Mouse (Mus musculus): ENCODE measurements around the gene Stpg4. TPM values are rescaled to one million over a fixed set of nuclear protein-coding genes. Genes with fewer than 3 reads are reported as not detected.

Gene Stpg4
- polyA plus RNA-seq, 1 experiment from 2014 or later = not detected

DNA sequence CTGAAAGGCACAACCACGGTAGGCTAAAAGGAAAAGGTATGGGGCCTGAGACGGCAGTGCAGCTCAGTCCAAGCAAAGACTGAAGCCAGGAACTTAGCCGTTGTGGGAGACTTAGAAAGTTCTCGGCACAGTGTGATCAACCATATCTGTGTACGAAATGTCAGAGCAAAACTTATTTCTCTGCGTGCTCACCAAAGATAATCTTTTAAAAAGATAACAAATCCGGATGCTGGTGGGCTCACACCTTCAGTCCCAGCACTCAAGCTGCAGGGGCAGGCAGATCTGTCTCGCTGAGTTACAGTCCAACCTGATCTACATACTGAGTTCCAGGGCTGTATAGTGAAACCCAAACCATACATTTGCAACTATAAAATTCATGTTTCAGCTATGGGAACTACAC lies 41.9 kb upstream of the Stpg4 start:
- no peaks in the 10 kb centered on the region for H3K36me3 ChIP-seq (ENCODE audit: control insufficient read depth, insufficient read depth, low read length)
- H3K27me3 ChIP-seq (ENCODE audit: control insufficient read depth, insufficient read depth, low read length) = no peaks in the 10 kb centered on the region
- H3K9me3 ChIP-seq (ENCODE audit: control insufficient read depth, low read length) = no peaks in the 10 kb centered on the region
- H3K27ac ChIP-seq (ENCODE audit: low read depth, low read length) = no peak overlapping the region
- ATAC-seq (ENCODE audit: low FRiP score, low TSS enrichment) = no peak
- peaks cover 13% of the 10 kb centered on the region for H3K4me1 ChIP-seq (ENCODE audit: control insufficient read depth, insufficient read depth, low read length)
- H3K4me2 ChIP-seq (replicated peaks; ENCODE audit: low read depth, low read length) = no peak overlapping the region
- WGBS = 83% methylated on average over 8 of the region's 8 CpGs
- no peak overlapping the region for H3K9ac ChIP-seq (ENCODE audit: low read depth, low read length)
- H3K4me3 ChIP-seq (ENCODE audit: low read length) = no peak overlapping the region

GRCm38 (mm10) chr17:87468616-87469015 lies 41.1 kb upstream of the Stpg4 start:
- no peak overlapping the region for H3K4me2 ChIP-seq (replicated peaks; ENCODE audit: low read depth, low read length)
- WGBS = 86% methylated on average over 5 of the region's 5 CpGs

DNA sequence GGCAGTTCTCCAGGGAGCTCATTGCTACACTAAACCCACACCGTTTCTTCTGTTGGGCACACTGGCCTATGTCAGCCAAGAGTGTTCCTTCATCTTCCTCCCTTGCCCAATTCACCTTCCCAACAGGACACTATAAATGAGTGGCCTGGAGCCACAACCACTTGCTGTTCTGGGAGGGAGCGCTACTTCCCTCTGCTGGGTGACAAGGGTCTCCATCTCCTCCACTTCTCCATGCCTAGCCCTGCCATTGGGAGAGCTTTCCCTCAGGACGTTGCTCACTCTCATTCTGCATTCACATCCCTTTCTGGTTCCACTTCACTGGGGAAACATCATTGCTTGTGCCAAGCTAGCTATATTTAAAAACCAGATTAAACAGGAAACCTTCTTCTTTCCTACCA lies 34.0 kb upstream of the Stpg4 start:
- Histone ChIP-seq H3K9ac (ENCODE audit: low read depth, low read length) (no peak overlapping the region), H3K4me3 (ENCODE audit: low read length) (no peak overlapping the region), H3K36me3 (ENCODE audit: control insufficient read depth, insufficient read depth, low read length) (no peaks in the 10 kb centered on the region), H3K4me2 (replicated peaks; ENCODE audit: low read depth, low read length) (no peak overlapping the region), H3K4me1 (ENCODE audit: control insufficient read depth, insufficient read depth, low read length) (peaks cover 35% of the 10 kb centered on the region), H3K9me3 (ENCODE audit: control insufficient read depth, low read length) (no peaks in the 10 kb centered on the region), H3K27me3 (ENCODE audit: control insufficient read depth, insufficient read depth, low read length) (no peaks in the 10 kb centered on the region), H3K27ac (ENCODE audit: low read depth, low read length) (no peak overlapping the region)
- 44% methylated on average over 3 of the region's 3 CpGs for WGBS
- no peak for ATAC-seq (ENCODE audit: low FRiP score, low TSS enrichment)

More at GRCm38 (mm10) chr17:87468616-87469015, 41.1 kb upstream of the Stpg4 start:
- no peak for ATAC-seq (ENCODE audit: low FRiP score, low TSS enrichment)
- H3K27ac ChIP-seq (ENCODE audit: low read depth, low read length) = no peak overlapping the region
- no peaks in the 10 kb centered on the region for H3K27me3 ChIP-seq (ENCODE audit: control insufficient read depth, insufficient read depth, low read length)
- H3K4me1 ChIP-seq (ENCODE audit: control insufficient read depth, insufficient read depth, low read length) = peaks cover 5% of the 10 kb centered on the region
- H3K9me3 ChIP-seq (ENCODE audit: control insufficient read depth, low read length) = no peaks in the 10 kb centered on the region
- no peaks in the 10 kb centered on the region for H3K36me3 ChIP-seq (ENCODE audit: control insufficient read depth, insufficient read depth, low read length)
- H3K9ac ChIP-seq (ENCODE audit: low read depth, low read length) = no peak overlapping the region
- no peak overlapping the region for H3K4me3 ChIP-seq (ENCODE audit: low read length)

- Histone ChIP-seq H3K36me3 (ENCODE audit: control insufficient read depth, insufficient read depth, low read length) (no peaks in the 10 kb centered on the region), H3K9ac (ENCODE audit: low read depth, low read length) (peak overlapping the region; percentile 23; the same call in 1 of the 2 replicates), H3K27me3 (ENCODE audit: control insufficient read depth, insufficient read depth, low read length) (no peaks in the 10 kb centered on the region), H3K4me1 (ENCODE audit: control insufficient read depth, insufficient read depth, low read length) (peaks cover 35% of the 10 kb centered on the region), H3K4me3 (ENCODE audit: low read length) (0 out of 2 replicates have a peak overlapping the region, but pooled peaks have one; percentile 11), H3K9me3 (ENCODE audit: control insufficient read depth, low read length) (no peaks in the 10 kb centered on the region), H3K27ac (ENCODE audit: low read depth, low read length) (peak overlapping the region; percentile 57; the same call in 1 of the 2 replicates), H3K4me2 (replicated peaks; ENCODE audit: low read depth, low read length) (peak overlapping the region; percentile 24)
- ATAC-seq (ENCODE audit: low FRiP score, low TSS enrichment) = no peak
- 20% methylated on average over 17 of the region's 17 CpGs for WGBS
Observed at GRCm38 (mm10) chr17:87460669-87461498, 33.3 kb upstream of the Stpg4 start.

GRCm38 (mm10) chr17:87459750-87460668 lies 32.5 kb upstream of the Stpg4 start:
- WGBS = 8% methylated on average over 14 of the region's 14 CpGs
- Histone ChIP-seq H3K36me3 (ENCODE audit: control insufficient read depth, insufficient read depth, low read length) (no peaks in the 10 kb centered on the region), H3K9ac (ENCODE audit: low read depth, low read length) (peak overlapping the region; percentile 23), H3K4me1 (ENCODE audit: control insufficient read depth, insufficient read depth, low read length) (peaks cover 35% of the 10 kb centered on the region), H3K4me2 (replicated peaks; ENCODE audit: low read depth, low read length) (peak overlapping the region; percentile 24), H3K27me3 (ENCODE audit: control insufficient read depth, insufficient read depth, low read length) (no peaks in the 10 kb centered on the region), H3K4me3 (ENCODE audit: low read length) (peak overlapping the region; percentile 11; the same call in 1 of the 2 replicates), H3K27ac (ENCODE audit: low read depth, low read length) (peak overlapping the region; percentile 57), H3K9me3 (ENCODE audit: control insufficient read depth, low read length) (no peaks in the 10 kb centered on the region)
- ATAC-seq (ENCODE audit: low FRiP score, low TSS enrichment) = peak; percentile 59; the same call in 1 of the 2 replicates

DNA sequence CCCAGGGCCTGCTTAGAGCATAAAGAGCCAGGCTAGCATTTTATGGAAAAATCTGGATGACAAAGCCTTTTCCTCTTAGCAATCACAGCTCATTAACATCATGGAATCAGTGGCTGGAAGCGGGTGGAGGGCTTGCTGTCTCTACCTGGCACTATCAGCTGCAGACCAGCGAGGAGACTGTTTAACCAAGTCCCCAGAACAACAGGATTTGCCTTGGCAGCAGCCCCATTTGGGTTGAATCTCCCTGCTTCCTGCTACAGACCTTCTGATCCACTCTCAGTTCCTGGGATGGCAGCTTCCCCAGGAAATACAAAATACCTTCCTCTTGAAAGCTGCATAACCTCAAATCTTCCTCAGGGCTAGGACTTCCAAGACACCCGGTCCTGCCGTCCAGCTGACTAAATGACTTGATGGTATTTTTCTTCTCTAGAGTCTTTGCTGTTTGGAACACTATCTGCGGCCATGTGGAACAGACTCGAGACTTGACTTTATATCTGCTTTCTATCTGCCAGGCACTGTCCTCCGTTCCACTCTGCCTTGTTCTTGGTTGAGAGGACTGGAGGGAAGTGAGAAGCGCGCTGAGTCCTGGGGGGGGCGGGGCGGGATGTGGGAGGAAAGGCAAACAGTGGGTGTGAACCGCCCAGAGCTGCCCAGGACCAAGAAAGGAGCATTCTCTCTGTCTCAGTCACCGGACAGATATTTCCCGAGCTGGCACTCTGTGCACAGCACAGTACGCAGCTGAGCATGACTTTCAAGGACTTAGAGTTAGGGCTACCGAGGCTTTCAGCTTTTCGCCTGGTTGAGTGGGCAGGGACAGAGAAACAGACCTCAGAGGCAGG lies 31.6 kb upstream of the Stpg4 start:
- ATAC-seq (ENCODE audit: low FRiP score, low TSS enrichment) = peak; percentile 89
- Histone ChIP-seq H3K4me1 (ENCODE audit: control insufficient read depth, insufficient read depth, low read length) (peaks cover 35% of the 10 kb centered on the region), H3K9ac (ENCODE audit: low read depth, low read length) (peak overlapping the region; percentile 23; the same call in 1 of the 2 replicates), H3K4me2 (replicated peaks; ENCODE audit: low read depth, low read length) (peak overlapping the region; percentile 24), H3K36me3 (ENCODE audit: control insufficient read depth, insufficient read depth, low read length) (no peaks in the 10 kb centered on the region), H3K9me3 (ENCODE audit: control insufficient read depth, low read length) (no peaks in the 10 kb centered on the region), H3K27me3 (ENCODE audit: control insufficient read depth, insufficient read depth, low read length) (no peaks in the 10 kb centered on the region), H3K4me3 (ENCODE audit: low read length) (no peak overlapping the region; the same call in 1 of the 2 replicates), H3K27ac (ENCODE audit: low read depth, low read length) (peak overlapping the region; percentile 57)
- 9% methylated on average over 14 of the region's 17 CpGs for WGBS

DNA sequence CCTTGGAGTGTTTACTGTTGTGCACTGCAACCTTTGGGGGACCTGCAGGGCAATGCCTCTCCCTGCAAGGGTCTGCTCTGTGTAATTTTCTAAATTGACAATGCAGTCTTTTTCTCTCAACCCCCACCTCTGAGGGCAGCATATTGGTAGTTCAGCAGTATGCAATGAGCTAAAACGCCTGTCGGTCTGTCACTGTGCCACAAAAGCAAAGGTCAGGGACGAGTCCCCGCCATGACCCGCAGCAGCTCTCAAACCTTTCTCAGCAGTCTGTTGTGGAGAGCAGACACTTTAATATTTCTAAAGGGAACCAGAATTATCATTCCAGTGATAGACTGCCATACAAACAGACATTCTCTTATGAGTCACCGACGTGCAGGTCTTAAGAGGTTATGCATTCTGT lies 30.4 kb upstream of the Stpg4 start:
- WGBS = 61% methylated on average over 7 of the region's 7 CpGs

DNA sequence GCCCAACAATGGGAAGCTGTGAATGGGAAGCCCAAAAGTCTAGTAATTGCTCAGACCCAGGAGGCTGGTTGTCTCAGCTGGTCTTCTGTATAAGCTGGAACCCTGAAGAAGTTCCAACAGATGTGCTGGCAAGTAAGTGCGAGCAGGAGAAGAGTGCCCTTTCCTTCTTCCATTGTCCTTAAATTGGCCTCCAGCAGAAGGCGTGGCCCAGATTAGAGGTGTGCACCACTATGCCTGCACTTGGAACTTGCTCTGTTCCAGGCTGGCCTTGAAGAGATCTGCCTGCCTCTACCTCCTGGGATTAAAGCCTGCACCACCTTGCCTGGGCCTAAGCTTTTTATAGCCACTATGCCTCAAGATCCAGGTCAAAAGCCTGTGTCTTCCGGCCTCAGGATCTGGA lies 26.6 kb upstream of the Stpg4 start:
- no peak overlapping the region for H3K4me3 ChIP-seq (ENCODE audit: low read length)
- no peak for ATAC-seq (ENCODE audit: low FRiP score, low TSS enrichment)
- 92% methylated on average over 3 of the region's 3 CpGs for WGBS

More for the DNA sequence above, 30.4 kb upstream of the Stpg4 start:
- Histone ChIP-seq H3K4me2 (replicated peaks; ENCODE audit: low read depth, low read length) (no peak overlapping the region), H3K4me3 (ENCODE audit: low read length) (no peak overlapping the region), H3K9ac (ENCODE audit: low read depth, low read length) (no peak overlapping the region), H3K4me1 (ENCODE audit: control insufficient read depth, insufficient read depth, low read length) (peaks cover 35% of the 10 kb centered on the region), H3K9me3 (ENCODE audit: control insufficient read depth, low read length) (no peaks in the 10 kb centered on the region), H3K27ac (ENCODE audit: low read depth, low read length) (no peak overlapping the region), H3K36me3 (ENCODE audit: control insufficient read depth, insufficient read depth, low read length) (no peaks in the 10 kb centered on the region), H3K27me3 (ENCODE audit: control insufficient read depth, insufficient read depth, low read length) (no peaks in the 10 kb centered on the region)
- no peak for ATAC-seq (ENCODE audit: low FRiP score, low TSS enrichment)

More for the DNA sequence above, 26.6 kb upstream of the Stpg4 start:
- Histone ChIP-seq H3K27ac (ENCODE audit: low read depth, low read length) (no peak overlapping the region), H3K9me3 (ENCODE audit: control insufficient read depth, low read length) (no peaks in the 10 kb centered on the region), H3K36me3 (ENCODE audit: control insufficient read depth, insufficient read depth, low read length) (no peaks in the 10 kb centered on the region), H3K4me1 (ENCODE audit: control insufficient read depth, insufficient read depth, low read length) (peaks cover 13% of the 10 kb centered on the region; the same call in 1 of the 2 replicates), H3K27me3 (ENCODE audit: control insufficient read depth, insufficient read depth, low read length) (no peaks in the 10 kb centered on the region), H3K4me2 (replicated peaks; ENCODE audit: low read depth, low read length) (no peak overlapping the region), H3K9ac (ENCODE audit: low read depth, low read length) (no peak overlapping the region)

Measured in kidney, embryonic 14.5 days (tissue).